Mouse (Mus musculus) layer of hippocampus, postnatal 10 days (tissue): ENCODE data around the gene Sytl3. TPM values are rescaled to one million over a fixed set of nuclear protein-coding genes. Genes with fewer than 3 reads are reported as not detected.

ENCODE experiments used
- DNase-seq, 2 experiments: peaks; one replicate each; pipeline ENCODE4 v3.0.0; 2021; ENCODE audit warnings: low spot score in 2 of 2
- total RNA-seq, 2 experiments: library from RNA; stranded (reverse); gene quantifications; 2 replicates each; pipeline ENCODE4 v1.2.3; 2021

Sytl3 gene
- total RNA-seq, 2 experiments from 2014 or later: 0.25 TPM; not detected in 1

DNA sequence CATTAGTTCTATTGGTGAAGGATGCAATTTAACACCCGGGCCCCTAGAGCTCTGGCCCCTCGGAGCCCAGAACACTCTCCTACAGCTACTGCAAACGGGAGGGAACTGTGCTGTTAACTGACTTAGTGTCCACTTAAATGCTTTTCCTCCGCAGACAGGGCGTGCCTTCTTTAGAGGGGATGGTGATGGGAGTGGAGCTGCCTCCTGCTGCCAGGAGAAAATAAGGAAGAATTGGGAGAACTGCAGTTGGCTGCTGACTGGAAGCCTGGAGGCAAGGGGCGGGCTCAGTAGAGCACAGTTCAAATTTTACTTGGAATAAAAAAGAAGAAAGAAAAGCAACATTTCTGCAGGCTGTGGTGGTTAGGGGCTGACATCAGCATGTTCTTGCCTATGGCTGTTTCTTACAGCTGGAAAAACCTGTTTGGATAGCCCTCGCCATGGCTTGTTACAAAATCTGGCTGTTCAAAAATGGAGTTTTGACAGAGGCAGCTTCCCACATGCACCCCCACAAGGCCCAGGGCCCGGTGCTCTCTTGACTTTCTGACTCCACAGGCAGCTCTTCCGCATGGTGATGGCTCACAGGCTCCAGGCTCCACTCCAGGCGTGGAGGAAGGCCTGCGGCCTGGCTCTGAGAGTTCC, 92.4 kb downstream of the Sytl3 start:
- no peak for DNase-seq

DNA sequence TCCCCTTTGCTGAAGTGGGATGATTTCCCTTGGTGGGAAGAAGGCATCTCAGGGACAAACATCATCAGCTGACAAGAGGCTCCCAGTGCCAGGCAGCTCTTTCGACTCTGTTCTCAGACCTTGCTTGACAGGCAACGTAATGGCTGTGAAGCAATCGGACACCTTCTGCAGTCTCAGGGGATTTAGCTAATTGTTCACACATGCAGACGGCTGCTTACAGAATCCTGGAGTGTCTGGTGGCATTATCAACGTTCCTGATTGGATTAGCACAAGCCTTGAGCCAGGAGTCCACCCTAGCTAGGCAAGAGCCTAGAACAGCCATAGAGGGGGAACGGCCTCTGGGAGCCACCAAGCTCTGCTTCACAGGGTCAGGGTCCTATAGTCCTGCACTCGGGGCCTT, 93.5 kb downstream of the Sytl3 start:
- no peak for DNase-seq

DNA sequence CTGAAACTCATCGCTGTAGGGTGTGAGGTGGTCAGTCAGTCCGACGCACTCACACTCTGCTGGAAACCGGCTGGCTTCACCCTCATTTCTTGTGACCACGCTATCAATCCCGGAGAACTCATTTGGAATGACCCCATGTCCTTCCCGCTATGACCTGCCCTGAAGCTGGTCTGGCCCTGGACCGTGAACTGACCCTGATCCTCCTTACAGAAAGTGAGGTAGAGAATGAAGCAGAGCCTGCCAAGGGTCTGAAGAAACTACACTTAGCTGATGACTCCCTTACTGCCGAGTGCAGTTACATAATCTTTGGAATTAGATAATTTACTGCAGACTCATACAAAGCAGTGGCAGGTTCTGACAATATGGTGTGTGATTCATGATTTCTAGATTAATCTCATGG, 96.3 kb downstream of the Sytl3 start:
- no peak for DNase-seq

DNA sequence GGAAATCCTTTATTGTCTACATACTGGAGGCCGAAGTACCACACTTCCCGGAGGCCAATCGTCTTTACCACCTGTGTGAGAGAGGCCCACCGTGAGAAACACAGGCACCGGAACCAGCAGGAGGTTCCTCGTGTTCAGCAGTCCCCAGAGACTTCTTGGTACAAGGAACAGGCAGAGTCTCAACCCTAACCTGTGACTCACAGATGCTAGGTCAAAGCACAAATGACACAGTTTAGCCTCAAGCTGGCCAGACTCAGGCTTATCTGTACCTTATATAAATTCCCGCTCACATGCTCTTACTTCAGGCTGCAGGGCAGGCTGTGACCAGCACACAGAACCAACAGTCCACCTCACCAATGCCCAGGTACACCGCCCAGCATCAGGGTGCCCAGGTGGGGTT, 97.0 kb downstream of the Sytl3 start:
- DNase-seq: no peak

DNA sequence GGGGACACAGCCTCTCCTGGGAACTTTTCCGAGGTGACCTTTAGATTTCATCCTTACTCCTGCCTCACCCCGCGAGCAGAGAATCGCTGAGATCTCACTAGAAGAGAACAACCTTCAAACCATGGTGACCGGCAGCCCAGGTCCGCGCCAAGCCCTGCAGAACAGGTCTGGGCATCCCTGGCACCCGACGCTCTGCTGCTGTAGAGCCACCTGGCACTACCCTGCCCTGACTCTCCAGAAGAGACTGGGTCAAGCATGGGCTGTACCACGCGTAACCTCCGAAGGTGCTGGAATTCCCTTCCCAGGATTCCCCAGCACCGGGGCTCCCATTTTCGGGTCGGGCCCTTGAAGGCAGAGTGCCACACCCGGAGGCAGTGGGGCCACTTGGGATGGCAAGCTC, 99.0 kb downstream of the Sytl3 start:
- no peak for DNase-seq

DNA sequence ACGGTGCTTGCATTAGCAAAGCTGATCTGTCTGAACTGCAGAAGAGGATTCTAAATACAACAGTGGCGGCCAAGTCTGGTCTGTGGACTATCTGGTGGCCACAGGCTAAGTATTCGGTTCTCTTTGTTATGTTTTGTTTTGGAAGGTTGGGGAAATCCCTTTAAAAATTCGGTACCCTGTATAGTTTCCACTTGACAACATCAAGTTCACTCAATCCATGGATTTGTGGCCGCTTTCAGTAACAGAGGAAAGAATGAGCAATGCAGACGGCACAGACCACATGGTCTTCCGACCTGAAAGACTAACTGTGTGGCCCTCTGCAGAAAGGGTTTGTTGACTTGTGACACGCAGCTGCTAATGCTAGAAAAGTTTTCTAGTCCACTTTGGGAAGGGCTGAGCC, 100.0 kb downstream of the Sytl3 start:
- DNase-seq: no peak

DNA sequence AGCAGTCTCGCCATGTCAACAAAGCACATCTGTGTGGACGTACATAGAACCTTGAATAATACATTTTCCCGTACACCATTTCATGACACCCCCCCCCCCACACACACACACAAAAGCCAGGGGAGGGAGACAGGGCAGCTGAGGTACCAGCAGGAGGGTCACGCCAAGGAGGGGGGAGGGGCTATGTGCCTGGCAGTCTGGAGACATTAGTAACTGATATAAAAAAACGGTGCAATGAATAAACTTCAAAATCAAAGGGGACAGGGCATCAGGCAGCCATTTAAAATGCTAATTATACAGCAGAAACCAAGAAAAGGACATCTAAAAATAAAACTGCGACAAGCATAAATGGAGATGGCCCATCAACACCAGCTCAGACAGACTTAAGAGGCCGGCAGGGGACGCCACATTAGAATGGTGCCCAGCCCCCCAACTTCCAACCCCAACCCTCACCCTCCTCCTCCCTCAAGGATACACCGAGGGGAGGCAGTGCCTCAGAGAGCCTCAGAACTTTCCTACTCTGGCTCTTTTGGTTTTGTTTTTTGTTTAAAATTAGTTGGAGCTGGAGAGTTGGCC, 100.9 kb downstream of the Sytl3 start:
- DNase-seq: no peak

DNA sequence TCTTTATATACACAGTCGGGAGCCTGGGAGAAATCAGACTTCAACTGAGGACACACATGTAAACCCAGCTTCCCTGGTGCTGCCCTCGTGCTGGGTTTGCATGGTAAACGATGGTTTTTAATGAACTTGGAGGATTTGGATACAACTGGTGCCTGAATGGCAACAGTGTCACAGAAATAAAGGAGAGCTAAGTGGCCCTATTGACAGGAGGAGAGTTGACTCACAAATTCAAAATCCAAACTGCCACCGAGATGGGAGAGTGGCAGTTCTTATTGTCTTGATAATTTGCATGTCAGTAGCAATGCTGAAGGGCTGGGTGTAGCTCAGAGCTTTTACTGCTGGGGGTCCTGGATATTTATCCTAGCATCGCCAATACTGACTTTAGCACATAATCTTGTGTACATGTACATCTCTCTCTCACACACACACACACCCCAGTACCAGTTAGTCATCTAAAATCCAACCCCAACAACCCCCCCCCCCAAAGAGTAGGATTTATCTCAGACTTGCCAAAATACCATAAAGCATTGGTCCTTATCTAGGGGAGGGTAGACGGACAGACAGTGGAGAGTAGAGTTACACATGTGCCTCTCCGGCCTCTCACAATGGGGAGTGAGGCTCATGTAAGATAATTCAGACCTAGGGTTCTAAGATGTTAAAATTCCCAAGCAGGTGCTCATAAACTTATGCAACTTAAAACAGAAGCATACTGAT, 104.8 kb downstream of the Sytl3 start:
- no peak for DNase-seq

DNA sequence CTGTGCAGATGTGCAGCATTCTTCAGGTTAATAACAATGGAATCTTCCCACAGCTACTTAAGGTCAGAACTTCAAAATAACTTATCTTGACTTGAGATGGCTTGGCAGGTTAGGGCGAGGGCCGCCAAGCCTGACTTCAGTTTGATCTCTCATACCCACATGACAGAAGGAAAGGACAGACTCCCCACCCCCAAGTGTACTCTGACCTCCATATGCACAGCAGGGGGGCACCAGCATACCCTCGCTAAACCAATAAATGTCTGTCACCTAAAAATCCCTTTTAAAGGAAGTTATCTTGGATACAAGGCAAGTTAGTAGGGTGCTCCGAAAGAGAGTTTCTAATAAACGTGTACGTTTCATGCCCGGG, 105.3 kb downstream of the Sytl3 start:
- no peak for DNase-seq

DNA sequence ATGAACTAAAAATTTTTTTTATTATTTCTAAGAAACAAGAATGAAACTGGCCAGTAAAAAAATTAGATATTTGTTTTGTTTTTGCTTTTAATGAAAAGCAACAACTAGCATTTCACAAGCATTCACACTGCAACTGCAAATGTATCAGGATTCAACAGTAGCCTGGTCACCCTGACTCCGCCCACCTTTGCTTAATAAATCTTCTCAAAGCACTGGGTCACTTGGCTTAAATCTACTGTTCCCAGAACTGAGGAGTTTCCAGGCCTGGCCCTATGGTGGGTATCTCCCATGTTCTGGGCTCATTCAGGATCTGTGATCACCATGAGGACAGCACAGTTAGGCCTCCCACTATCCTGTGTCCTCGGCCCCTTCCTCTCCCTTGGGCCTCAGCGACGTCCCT, 105.8 kb downstream of the Sytl3 start:
- no peak for DNase-seq

DNA sequence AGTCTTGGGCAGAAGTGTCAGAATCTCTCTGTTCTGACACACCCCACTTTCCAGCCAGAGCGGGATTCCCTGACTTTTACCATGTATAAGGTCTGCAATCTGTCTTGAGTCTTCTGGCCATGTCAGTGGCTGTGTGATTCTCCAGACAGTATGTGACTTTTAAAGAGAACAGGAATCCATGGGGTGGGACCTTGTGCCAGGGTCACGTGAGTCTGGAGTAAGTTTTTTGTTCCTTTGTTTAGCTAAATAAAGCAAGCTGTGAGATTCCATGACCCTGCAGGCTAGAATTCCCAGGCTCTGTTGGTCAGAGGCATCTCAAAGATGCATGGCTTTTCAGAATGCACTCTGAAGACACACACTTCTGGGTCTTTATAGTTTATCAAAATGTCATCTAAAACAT, 107.0 kb downstream of the Sytl3 start:
- no peak for DNase-seq

DNA sequence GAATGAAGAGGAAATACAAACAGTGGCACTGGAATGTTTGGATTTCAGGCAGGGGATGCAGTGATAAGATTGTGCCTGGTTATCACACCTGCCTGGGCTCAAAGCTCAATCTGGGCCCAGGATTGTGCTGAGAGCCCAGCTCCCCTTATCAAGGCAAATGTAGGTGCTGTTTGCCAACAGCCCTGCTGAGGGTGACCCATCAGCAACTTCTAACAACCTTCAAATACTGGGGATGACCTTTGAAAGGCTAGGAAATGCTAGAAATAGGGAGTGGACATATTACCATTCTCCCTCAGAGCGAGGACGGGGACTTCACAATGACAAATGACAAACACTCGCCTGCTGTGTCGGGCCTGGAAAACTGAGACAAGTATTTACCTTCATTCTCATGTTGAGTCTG, 107.9 kb downstream of the Sytl3 start:
- no peak for DNase-seq

DNA sequence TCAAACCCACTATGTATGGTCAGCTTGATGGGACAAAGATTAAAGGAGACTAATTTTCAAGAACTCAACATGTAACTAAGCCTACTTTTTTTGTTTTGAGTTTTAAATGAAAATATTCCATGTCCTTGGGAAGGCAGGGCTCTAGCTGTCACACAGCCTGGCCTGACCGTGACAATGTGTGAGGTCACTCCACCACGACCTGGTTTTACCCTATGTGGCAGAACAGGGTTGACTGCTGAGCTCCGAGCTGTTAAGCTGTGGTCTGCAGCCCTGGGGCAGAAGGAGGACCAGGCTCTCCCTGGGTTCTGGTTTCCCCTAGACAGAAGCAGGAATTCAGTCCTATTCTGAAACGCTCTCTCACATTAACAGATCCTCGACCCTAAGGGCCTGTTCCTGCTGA, 108.9 kb downstream of the Sytl3 start:
- DNase-seq: no peak

DNA sequence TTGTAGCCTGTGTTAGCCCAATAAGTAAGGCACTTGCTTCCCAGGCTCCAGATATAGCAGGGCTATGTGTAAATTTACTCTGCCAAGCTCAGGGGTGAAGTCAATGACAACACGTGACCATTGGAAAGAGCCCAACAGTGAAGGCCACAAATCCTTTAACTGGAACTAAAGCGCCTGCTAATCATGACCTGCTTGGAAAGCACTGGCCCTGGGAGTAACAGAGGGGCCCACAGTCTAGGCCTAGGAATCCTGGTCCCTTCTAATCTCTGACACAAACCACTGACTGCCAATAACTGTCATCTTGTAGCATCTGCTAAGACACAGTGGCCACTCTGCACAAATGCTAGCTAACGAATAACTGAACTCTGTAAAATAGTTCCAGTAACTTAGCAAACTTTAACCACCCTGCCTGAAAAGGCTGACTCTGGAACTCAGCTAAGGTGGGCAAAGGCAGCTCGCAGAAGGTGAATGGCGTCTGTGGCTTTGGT, 109.5 kb downstream of the Sytl3 start:
- no peak for DNase-seq

DNA sequence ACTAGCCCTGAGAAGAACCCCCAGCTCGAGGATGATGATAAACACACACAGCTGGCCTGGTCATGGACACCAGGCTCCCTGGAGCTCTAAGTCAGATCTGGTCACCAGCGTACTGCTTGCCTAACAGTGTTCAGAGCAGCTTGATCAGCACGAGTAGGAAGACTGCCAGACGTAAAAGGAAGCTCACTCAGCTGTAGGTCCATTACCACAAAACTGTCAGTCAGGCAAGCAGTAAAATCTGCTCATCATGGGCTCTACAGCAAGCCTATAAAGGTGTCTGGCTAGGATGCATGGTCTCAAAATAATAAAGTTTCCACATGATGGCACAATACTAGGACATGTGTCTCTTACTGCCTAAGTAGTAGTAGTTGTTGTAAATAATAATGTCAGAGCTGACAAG, 110.7 kb downstream of the Sytl3 start:
- no peak for DNase-seq

DNA sequence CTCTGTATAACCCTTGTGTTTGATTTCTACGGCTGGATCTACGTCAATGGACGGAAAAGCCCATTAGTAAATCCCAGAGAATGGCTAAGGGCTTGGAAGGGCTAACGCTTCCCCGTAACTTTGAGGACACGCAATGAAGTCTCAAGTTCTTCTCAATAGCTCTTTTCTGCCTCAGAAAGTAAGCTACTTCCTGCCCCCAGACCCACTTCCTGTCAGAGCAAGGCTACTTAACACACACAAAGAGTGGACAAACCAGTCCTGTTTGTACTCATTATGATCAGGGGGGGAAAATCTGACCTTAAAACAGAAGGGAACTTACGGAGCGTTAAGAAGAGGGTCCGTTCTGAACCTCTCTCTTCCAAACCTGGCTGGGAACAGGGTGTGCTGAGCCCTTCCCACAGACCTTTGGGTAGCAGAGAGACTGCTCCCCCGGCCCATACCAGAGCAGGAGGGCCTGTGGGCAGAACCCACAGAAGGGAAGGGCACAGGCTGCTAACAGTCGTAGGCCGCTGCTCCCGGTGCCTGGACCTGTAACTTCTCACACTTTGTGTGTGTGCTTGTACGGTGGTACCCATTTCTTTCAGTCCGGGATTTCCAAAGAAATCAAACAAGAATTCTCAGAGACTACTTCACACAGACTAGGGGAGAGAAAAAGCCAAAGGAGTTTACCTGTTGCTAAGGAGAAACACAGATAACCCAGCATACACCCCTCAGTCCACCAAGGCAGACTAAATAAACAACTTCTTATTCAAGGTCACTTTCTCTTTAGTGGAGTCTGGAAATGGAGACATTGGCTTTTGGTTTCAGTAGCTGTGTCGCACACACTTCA, 113.0 kb downstream of the Sytl3 start:
- DNase-seq: no peak

DNA sequence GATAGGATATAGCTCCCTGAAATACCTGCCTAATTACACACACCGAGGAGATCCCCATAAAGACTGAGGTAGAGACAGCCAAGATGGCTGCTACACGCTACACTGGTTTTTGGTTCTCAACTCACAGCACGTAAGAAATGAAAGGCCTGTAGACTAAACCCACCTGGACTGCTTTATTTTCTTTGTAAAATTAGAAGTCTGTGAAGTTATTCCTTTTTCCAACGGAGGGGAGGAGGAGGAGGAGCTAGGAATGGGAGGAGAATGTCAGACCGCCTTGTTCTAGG, 113.5 kb downstream of the Sytl3 start:
- DNase-seq: no peak

DNA sequence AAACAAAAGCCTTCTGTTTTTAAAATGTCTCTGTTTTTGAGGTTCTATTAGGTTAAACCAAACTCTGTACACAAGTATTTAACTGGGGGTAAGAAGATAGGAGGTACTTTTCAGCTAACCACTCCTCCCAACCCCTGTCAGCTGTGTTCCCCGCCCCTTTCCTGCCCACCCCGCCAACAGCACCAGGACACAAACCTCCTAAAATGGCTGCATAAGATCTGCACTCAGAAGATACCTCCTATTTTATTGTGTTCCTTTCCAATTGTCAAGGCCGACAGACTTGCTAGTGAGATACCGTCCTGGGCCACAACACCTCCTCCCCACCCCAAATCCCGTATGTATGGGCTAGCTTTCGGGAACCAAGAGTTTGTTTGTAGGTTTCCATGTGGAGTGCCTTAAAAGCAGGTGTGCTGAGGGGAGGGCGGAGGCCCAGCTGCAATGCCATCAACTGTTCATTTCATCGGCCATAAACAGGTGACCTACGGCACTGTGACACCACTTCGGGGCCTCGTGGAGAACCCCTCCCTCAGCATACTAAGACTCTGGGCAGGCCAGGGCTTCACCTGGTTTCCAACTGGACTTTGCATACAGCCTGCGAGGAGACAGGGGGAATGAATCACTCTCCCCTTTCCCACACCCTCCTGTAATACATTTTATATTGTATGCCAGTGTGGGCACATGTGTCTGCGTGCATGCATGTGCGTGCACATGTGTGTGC, 114.5 kb downstream of the Sytl3 start:
- no peak for DNase-seq

DNA sequence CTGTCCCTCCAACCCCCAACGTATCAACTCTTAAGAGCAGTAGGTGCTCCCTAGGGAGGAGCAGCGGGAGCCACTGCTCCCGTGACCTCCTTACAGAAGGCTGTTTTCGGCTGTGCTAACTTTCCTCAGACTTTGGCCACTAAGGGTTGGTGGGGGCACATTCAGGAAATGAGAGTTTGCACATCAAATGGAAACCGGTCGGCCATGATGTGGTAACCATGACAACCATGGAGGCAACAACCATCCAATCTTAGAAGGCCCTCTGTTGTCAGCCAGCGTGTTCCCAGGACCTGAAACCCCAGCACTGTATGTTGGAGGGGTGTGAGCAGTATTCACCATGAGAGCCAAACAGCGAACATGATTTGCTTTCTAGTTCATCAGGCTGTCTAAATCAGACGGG, 116.3 kb downstream of the Sytl3 start:
- DNase-seq: no peak

DNA sequence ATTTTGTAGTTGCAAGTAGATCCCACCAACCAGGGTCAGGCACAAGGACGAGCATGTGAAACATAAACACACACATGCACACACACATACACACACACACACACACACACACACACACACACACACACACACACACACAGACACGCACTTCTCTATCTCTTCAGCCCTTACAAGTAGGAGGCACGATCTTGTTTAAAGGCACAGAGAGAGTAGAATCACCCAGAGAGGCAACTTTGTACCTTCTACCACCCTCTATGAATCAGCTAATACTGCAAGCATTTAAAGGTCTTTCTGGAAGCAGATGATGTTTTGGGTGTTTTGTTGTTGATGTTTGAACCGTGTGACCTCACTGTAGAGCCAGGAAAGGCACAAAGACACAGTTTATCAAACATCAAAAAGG, 116.8 kb downstream of the Sytl3 start:
- DNase-seq: no peak

DNA sequence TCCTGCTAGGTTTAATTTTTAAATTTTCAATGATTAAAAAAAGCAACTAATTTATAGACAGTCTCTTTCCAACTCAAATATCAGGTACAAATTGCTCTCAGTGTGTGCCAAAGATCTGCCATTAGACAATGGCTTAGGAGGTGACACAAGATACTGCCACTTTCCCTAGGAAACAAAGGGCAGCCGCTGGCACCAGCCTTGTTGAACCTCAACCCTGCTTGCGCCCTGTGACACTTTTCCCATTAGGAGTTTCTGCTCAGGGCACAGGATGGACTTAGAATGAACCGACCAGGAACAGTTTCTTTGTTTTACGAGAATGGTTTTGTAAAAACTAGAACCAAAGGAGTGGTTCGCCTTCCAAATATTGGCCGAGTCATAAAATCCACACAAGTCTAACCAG, 117.2 kb downstream of the Sytl3 start:
- DNase-seq: no peak

DNA sequence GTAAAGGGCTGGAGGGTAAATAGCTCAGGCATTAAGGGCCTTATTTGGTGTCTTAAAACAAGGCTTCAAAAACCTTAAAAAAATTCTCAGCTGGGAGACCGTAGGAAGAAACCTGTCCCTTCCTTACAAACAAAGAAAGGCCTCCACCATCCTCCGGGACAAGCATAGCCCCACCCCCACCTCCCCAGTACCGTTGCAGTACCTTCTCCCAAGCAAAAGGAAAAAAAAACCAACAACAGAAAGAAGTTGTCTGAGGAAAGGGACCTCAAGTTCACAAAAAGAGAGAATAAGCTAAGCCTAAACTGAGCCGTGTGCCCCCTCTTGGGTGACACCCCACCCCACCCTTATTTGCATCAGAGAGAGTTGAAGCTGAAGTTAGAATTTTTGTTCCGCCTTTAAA, 117.7 kb downstream of the Sytl3 start:
- no peak for DNase-seq
